Mouse (Mus musculus) neural tube, embryonic 12.5 days (tissue): ENCODE data around the gene Lancl1. TPM values are rescaled to one million over a fixed set of nuclear protein-coding genes. Genes with fewer than 3 reads are reported as not detected.

ENCODE experiments used
- ATAC-seq: fragments of 200-750 bp; cut with Nextera tagmentation; 2 replicates; pipeline ENCODE4 v1.8.0; 2017; ENCODE audit warnings: low read depth, mild to moderate bottlenecking, moderate TSS enrichment, moderate library complexity; ENCODE audit not compliant: low FRiP score
- H3K27ac ChIP-seq: fragments of 300-500 bp; sonication (generic); 2 replicates; pipeline ENCODE4 v1.5.1; 2016
- H3K27me3 ChIP-seq: fragments of 300-500 bp; sonication (generic); replicated peaks from 2 replicates; pipeline ENCODE4 v1.6.1; 2016; ENCODE audit warnings: mild to moderate bottlenecking
- H3K36me3 ChIP-seq: fragments of 300-500 bp; sonication (generic); 2 replicates; pipeline ENCODE4 v1.6.1; 2016; ENCODE audit warnings: mild to moderate bottlenecking
- H3K4me1 ChIP-seq: fragments of 300-500 bp; sonication (generic); 2 replicates; pipeline ENCODE4 v1.6.1; 2016
- H3K4me2 ChIP-seq: fragments of 300-500 bp; sonication (generic); replicated peaks from 2 replicates; pipeline ENCODE4 v1.6.1; 2016; ENCODE audit warnings: mild to moderate bottlenecking
- H3K4me3 ChIP-seq: fragments of 300-500 bp; sonication (generic); 2 replicates; pipeline ENCODE4 v1.5.1; 2016
- H3K9ac ChIP-seq: fragments of 300-500 bp; sonication (generic); 2 replicates; pipeline ENCODE4 v1.6.1; 2016; ENCODE audit warnings: mild to moderate bottlenecking
- H3K9me3 ChIP-seq: fragments of 300-500 bp; sonication (generic); 2 replicates; pipeline ENCODE4 v1.6.1; 2016; ENCODE audit warnings: mild to moderate bottlenecking
- whole genome bisulfite sequencing: fragments of 180-500 bp; shearing (Covaris S2); methylation state at CpG from one replicate; pipeline ENCODE4 v1.1.7; 2016; 5-methylcytosine and 5-hydroxymethylcytosine counted together
- polyA plus RNA-seq: library from polyadenylated mRNA; unstranded; fragments of >200 nt; fragmentation: Nextera tagmentation; extraction: Ambion mirVana; gene quantifications from 2 replicates; pipeline ENCODE4 v1.2.1, GENCODE M21; 2016

Lancl1 gene
- polyA plus RNA-seq, 1 experiment from 2014 or later: 127 TPM

DNA sequence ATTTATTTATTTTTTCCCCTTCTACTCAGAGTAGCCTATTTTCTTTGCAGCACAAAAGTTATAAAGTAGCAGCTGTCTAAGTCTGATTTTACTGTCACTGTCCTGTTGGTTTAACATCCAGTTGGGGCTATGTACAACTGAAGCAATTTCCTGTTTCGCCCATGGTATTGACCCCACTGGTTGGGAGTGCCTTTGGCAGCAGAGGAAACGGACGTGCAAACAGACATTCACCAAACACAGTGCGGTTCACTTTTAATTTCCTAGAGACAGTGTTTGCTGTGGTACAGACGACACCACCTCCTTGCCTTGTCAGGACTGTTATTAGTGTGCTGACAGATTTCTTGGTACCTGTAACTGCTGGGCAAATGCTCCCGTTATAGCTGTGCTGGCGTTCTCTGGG, 3.9 kb upstream of the Lancl1 start:
- Histone ChIP-seq H3K4me2 (no peak overlapping the region), H3K9me3 (no peaks in the 10 kb centered on the region), H3K27me3 (no peaks in the 10 kb centered on the region), H3K9ac (no peak overlapping the region), H3K4me3 (no peak overlapping the region), H3K27ac (no peak overlapping the region), H3K4me1 (peaks cover 9% of the 10 kb centered on the region), H3K36me3 (no peaks in the 10 kb centered on the region)
- WGBS: 80% methylated on average over 7 of the region's 7 CpGs
- no peak for ATAC-seq

GRCm38 (mm10) chr1:67039083-67039482, 411 bp upstream of the Lancl1 start:
- Histone ChIP-seq H3K4me2 (peak overlapping the region; percentile 72), H3K36me3 (peaks cover 18% of the 10 kb centered on the region), H3K9me3 (no peaks in the 10 kb centered on the region), H3K4me1 (peaks cover 9% of the 10 kb centered on the region), H3K4me3 (peak overlapping the region; percentile 68), H3K27ac (no peak overlapping the region), H3K9ac (peak overlapping the region; percentile 71), H3K27me3 (no peaks in the 10 kb centered on the region)
- ATAC-seq: peak; percentile 41; the same call in 1 of the 2 replicates
- WGBS: 2% methylated on average over 5 of the region's 5 CpGs

GRCm38 (mm10) chr1:67037198-67037597, 1.5 kb downstream of the Lancl1 start:
- Histone ChIP-seq H3K9me3 (no peaks in the 10 kb centered on the region), H3K27ac (no peak overlapping the region), H3K4me3 (no peak overlapping the region), H3K27me3 (no peaks in the 10 kb centered on the region), H3K36me3 (peaks cover 37% of the 10 kb centered on the region), H3K4me1 (peaks cover 9% of the 10 kb centered on the region), H3K4me2 (no peak overlapping the region), H3K9ac (no peak overlapping the region)
- ATAC-seq: no peak

DNA sequence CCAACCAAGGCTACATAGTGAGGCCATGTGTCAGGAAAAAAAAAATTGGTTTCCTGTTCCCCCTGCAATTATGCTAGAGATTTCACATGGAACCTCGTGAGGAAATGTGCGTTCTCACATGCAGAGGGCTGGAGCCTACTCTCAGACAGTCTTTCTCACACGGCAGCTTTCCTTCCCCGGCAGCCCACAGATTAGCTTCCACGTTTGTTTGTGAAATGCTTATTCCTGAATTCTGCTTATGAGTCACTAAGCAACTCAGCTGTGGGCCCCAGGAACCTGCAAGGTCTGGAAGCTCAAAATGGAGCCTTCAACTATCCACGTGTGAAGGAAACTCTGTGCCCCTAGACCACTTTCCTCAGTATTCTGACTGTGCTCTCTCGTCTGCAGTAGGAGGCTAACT, 5.4 kb downstream of the Lancl1 start:
- Histone ChIP-seq H3K4me3 (no peak overlapping the region), H3K9ac (no peak overlapping the region), H3K27me3 (no peaks in the 10 kb centered on the region), H3K4me2 (no peak overlapping the region), H3K36me3 (peaks cover 69% of the 10 kb centered on the region), H3K4me1 (peaks cover 5% of the 10 kb centered on the region), H3K9me3 (no peaks in the 10 kb centered on the region), H3K27ac (no peak overlapping the region)
- no peak for ATAC-seq
- WGBS: 93% methylated on average over 7 of the region's 7 CpGs

- Histone ChIP-seq H3K4me2 (no peak overlapping the region), H3K27ac (no peak overlapping the region), H3K36me3 (peaks cover 61% of the 10 kb centered on the region), H3K9ac (no peak overlapping the region), H3K9me3 (no peaks in the 10 kb centered on the region), H3K4me3 (no peak overlapping the region), H3K27me3 (no peaks in the 10 kb centered on the region), H3K4me1 (no peaks in the 10 kb centered on the region)
- 91% methylated on average over 6 of the region's 6 CpGs for WGBS
- ATAC-seq: no peak
These were observed 11.7 kb downstream of the Lancl1 start for GRCm38 (mm10) chr1:67026927-67027511.

GRCm38 (mm10) chr1:67026142-67026541, 12.5 kb downstream of the Lancl1 start:
- Histone ChIP-seq H3K4me3 (no peak overlapping the region), H3K9me3 (no peaks in the 10 kb centered on the region), H3K36me3 (peaks cover 56% of the 10 kb centered on the region), H3K9ac (no peak overlapping the region), H3K4me1 (no peaks in the 10 kb centered on the region), H3K27ac (no peak overlapping the region), H3K27me3 (no peaks in the 10 kb centered on the region), H3K4me2 (no peak overlapping the region)
- WGBS: 75% methylated on average over 2 of the region's 2 CpGs
- ATAC-seq: no peak

- no peak overlapping the region for H3K4me3 ChIP-seq
- H3K27me3 ChIP-seq: no peaks in the 10 kb centered on the region
- no peaks in the 10 kb centered on the region for H3K4me1 ChIP-seq
- H3K9ac ChIP-seq: no peak overlapping the region
- H3K27ac ChIP-seq: no peak overlapping the region
- no peak overlapping the region for H3K4me2 ChIP-seq
- 96% methylated on average over 2 of the region's 2 CpGs for WGBS
- no peaks in the 10 kb centered on the region for H3K9me3 ChIP-seq
- peaks cover 44% of the 10 kb centered on the region for H3K36me3 ChIP-seq
- ATAC-seq: no peak
These were observed 15.9 kb downstream of the Lancl1 start for GRCm38 (mm10) chr1:67022767-67023166.

GRCm38 (mm10) chr1:67022051-67022450, 16.6 kb downstream of the Lancl1 start:
- no peak overlapping the region for H3K4me2 ChIP-seq

DNA sequence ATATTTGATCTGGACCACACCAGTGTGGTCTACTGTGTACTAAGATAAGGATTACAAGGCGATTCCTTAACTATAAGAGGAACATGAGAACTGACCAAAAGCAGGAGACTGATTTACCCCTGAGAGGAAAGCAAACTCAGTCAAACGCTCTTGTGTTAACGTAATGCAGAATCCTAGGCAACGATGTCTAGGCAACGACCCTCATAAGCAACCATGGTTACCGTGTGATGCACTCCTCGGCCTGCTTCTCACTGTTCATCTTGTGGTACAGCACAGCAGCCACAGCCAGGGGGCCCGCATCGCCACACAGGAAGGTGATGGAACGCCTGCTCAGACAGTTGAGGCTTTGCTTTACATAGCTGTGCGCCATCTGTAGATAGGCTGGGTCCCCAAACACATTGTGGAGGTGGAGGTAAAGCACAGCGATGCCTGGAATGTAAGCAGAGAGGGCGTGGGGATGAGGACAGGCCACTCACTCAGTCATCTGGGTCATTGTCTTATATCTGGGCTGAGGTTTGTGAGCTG, 18.0 kb downstream of the Lancl1 start:
- WGBS: 84% methylated on average over 13 of the region's 13 CpGs
- Histone ChIP-seq H3K27me3 (no peaks in the 10 kb centered on the region), H3K4me1 (no peaks in the 10 kb centered on the region), H3K4me2 (no peak overlapping the region), H3K9ac (no peak overlapping the region), H3K27ac (no peak overlapping the region), H3K9me3 (no peaks in the 10 kb centered on the region), H3K36me3 (peaks cover 32% of the 10 kb centered on the region), H3K4me3 (no peak overlapping the region)
- no peak for ATAC-seq

More at GRCm38 (mm10) chr1:67022051-67022450, 16.6 kb downstream of the Lancl1 start:
- Histone ChIP-seq H3K27ac (no peak overlapping the region), H3K4me1 (no peaks in the 10 kb centered on the region), H3K9me3 (no peaks in the 10 kb centered on the region), H3K27me3 (no peaks in the 10 kb centered on the region), H3K9ac (no peak overlapping the region), H3K36me3 (peaks cover 40% of the 10 kb centered on the region), H3K4me3 (no peak overlapping the region)
- WGBS: 91% methylated on average over 10 of the region's 10 CpGs
- no peak for ATAC-seq

GRCm38 (mm10) chr1:67017101-67017870, 21.4 kb downstream of the Lancl1 start:
- H3K4me3 ChIP-seq: no peak overlapping the region
- H3K27me3 ChIP-seq: no peaks in the 10 kb centered on the region
- H3K9me3 ChIP-seq: no peaks in the 10 kb centered on the region
- peaks cover 25% of the 10 kb centered on the region for H3K36me3 ChIP-seq
- ATAC-seq: no peak
- H3K4me1 ChIP-seq: no peaks in the 10 kb centered on the region
- H3K9ac ChIP-seq: no peak overlapping the region
- H3K27ac ChIP-seq: no peak overlapping the region
- H3K4me2 ChIP-seq: no peak overlapping the region
- WGBS: 90% methylated on average over 13 of the region's 13 CpGs

DNA sequence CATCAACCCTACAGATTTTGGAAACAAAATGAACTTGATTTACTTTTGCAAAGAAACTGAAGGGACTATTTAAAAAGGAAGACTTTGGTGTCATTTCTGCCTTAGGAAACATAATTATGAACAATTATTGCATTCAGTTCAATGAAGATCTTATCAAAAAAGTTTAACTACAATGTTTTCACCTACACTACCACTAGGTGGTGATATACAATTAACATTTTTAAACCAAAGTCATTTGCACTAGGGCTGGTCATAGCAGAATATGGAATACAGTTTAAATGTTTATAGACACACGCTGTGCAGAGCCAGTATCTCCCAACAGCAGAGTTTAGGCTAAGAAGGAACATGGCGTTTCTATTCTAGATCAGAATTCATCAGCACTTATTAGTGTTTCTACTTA, 24.5 kb downstream of the Lancl1 start:
- ATAC-seq: no peak
- H3K36me3 ChIP-seq: peaks cover 11% of the 10 kb centered on the region
- H3K9me3 ChIP-seq: no peaks in the 10 kb centered on the region
- WGBS: 73% methylated on average over 2 of the region's 2 CpGs
- H3K27me3 ChIP-seq: no peaks in the 10 kb centered on the region
- H3K4me2 ChIP-seq: no peak overlapping the region
- H3K9ac ChIP-seq: no peak overlapping the region
- no peak overlapping the region for H3K4me3 ChIP-seq
- H3K4me1 ChIP-seq: no peaks in the 10 kb centered on the region
- H3K27ac ChIP-seq: no peak overlapping the region

- Histone ChIP-seq H3K27ac (no peak overlapping the region), H3K9ac (no peak overlapping the region), H3K27me3 (no peaks in the 10 kb centered on the region), H3K9me3 (no peaks in the 10 kb centered on the region), H3K4me2 (no peak overlapping the region), H3K4me3 (no peak overlapping the region), H3K36me3 (peaks cover 25% of the 10 kb centered on the region), H3K4me1 (no peaks in the 10 kb centered on the region)
- no peak for ATAC-seq
- WGBS: 99% methylated on average over 3 of the region's 3 CpGs
These were observed 28.2 kb downstream of the Lancl1 start for GRCm38 (mm10) chr1:67010520-67010919.
